Mouse (Mus musculus): ENCODE data around the gene Pgm2l1.

The Pgm2l1 gene

GRCm38 (mm10) chr7:100187601-100188000 is 39.6 kb upstream of the Pgm2l1 start:
- Histone ChIP-seq H3K4me1 (replicated peaks; ENCODE audit: low read depth, low read length) (no peaks in the 10 kb centered on the region), H3K27me3 (ENCODE audit: insufficient read depth, low read length) (peaks cover 13% of the 10 kb centered on the region), H3K36me3 (ENCODE audit: insufficient read depth, low read length) (no peaks in the 10 kb centered on the region), H3K9me3 (ENCODE audit: low read length) (no peaks in the 10 kb centered on the region), H3K4me3 (replicated peaks; ENCODE audit: low read length) (no peak overlapping the region)
- no peak for TF ChIP-seq POU5F1 (IDR thresholded peaks at IDR 0.05; ENCODE audit: borderline replicate concordance, low read length)
- peak; percentile 41 for TF ChIP-seq CTCF (conservative IDR thresholded peaks at IDR 0.05; ENCODE audit: low read length)

- TF ChIP-seq POU5F1 (IDR thresholded peaks at IDR 0.05; ENCODE audit: borderline replicate concordance, low read length) = no peak
- TF ChIP-seq NANOG (IDR thresholded peaks at IDR 0.05; ENCODE audit: borderline replicate concordance, low read length) = no peak
- TF ChIP-seq CTCF (conservative IDR thresholded peaks at IDR 0.05; ENCODE audit: low read length) = no peak
- Histone ChIP-seq H3K36me3 (ENCODE audit: insufficient read depth, low read length) (no peaks in the 10 kb centered on the region), H3K9me3 (ENCODE audit: low read length) (no peaks in the 10 kb centered on the region), H3K4me1 (replicated peaks; ENCODE audit: low read depth, low read length) (no peaks in the 10 kb centered on the region), H3K27me3 (ENCODE audit: insufficient read depth, low read length) (peaks cover 11% of the 10 kb centered on the region; the same call in 1 of the 2 replicates), H3K4me3 (replicated peaks; ENCODE audit: low read length) (no peak overlapping the region)
Observed at GRCm38 (mm10) chr7:100190167-100190566, 37.0 kb upstream of the Pgm2l1 start.

GRCm38 (mm10) chr7:100190778-100191177 is 36.4 kb upstream of the Pgm2l1 start:
- Histone ChIP-seq H3K36me3 (ENCODE audit: insufficient read depth, low read length) (no peaks in the 10 kb centered on the region), H3K9me3 (ENCODE audit: low read length) (no peaks in the 10 kb centered on the region), H3K27me3 (ENCODE audit: insufficient read depth, low read length) (peaks cover 11% of the 10 kb centered on the region; the same call in 1 of the 2 replicates), H3K4me1 (replicated peaks; ENCODE audit: low read depth, low read length) (no peaks in the 10 kb centered on the region), H3K4me3 (replicated peaks; ENCODE audit: low read length) (no peak overlapping the region)
- no peak for TF ChIP-seq POU5F1 (IDR thresholded peaks at IDR 0.05; ENCODE audit: borderline replicate concordance, low read length)
- TF ChIP-seq CTCF (conservative IDR thresholded peaks at IDR 0.05; ENCODE audit: low read length) = peak; percentile 77
- TF ChIP-seq NANOG (IDR thresholded peaks at IDR 0.05; ENCODE audit: borderline replicate concordance, low read length) = no peak

GRCm38 (mm10) chr7:100201191-100201590 is 26.0 kb upstream of the Pgm2l1 start:
- no peaks in the 10 kb centered on the region for H3K27me3 ChIP-seq (ENCODE audit: insufficient read depth, low read length)
- no peaks in the 10 kb centered on the region for H3K4me1 ChIP-seq (replicated peaks; ENCODE audit: low read depth, low read length)
- H3K36me3 ChIP-seq (ENCODE audit: insufficient read depth, low read length) = no peaks in the 10 kb centered on the region
- TF ChIP-seq POU5F1 (IDR thresholded peaks at IDR 0.05; ENCODE audit: borderline replicate concordance, low read length) (no peak), CTCF (conservative IDR thresholded peaks at IDR 0.05; ENCODE audit: low read length) (no peak), NANOG (IDR thresholded peaks at IDR 0.05; ENCODE audit: borderline replicate concordance, low read length) (no peak)
- no peaks in the 10 kb centered on the region for H3K9me3 ChIP-seq (ENCODE audit: low read length)
- no peak overlapping the region for H3K4me3 ChIP-seq (replicated peaks; ENCODE audit: low read length)

GRCm38 (mm10) chr7:100203616-100204015 is 23.6 kb upstream of the Pgm2l1 start:
- Histone ChIP-seq H3K27me3 (ENCODE audit: insufficient read depth, low read length) (no peaks in the 10 kb centered on the region), H3K9me3 (ENCODE audit: low read length) (no peaks in the 10 kb centered on the region), H3K4me3 (replicated peaks; ENCODE audit: low read length) (no peak overlapping the region), H3K4me1 (replicated peaks; ENCODE audit: low read depth, low read length) (no peaks in the 10 kb centered on the region), H3K36me3 (ENCODE audit: insufficient read depth, low read length) (no peaks in the 10 kb centered on the region)
- no peak for TF ChIP-seq NANOG (IDR thresholded peaks at IDR 0.05; ENCODE audit: borderline replicate concordance, low read length)
- TF ChIP-seq POU5F1 (IDR thresholded peaks at IDR 0.05; ENCODE audit: borderline replicate concordance, low read length) = no peak
- no peak for TF ChIP-seq CTCF (conservative IDR thresholded peaks at IDR 0.05; ENCODE audit: low read length)

- TF ChIP-seq NANOG (IDR thresholded peaks at IDR 0.05; ENCODE audit: borderline replicate concordance, low read length) (no peak), POU5F1 (IDR thresholded peaks at IDR 0.05; ENCODE audit: borderline replicate concordance, low read length) (no peak), CTCF (conservative IDR thresholded peaks at IDR 0.05; ENCODE audit: low read length) (no peak)
- Histone ChIP-seq H3K4me3 (replicated peaks; ENCODE audit: low read length) (no peak overlapping the region), H3K9me3 (ENCODE audit: low read length) (no peaks in the 10 kb centered on the region), H3K4me1 (replicated peaks; ENCODE audit: low read depth, low read length) (no peaks in the 10 kb centered on the region), H3K36me3 (ENCODE audit: insufficient read depth, low read length) (no peaks in the 10 kb centered on the region), H3K27me3 (ENCODE audit: insufficient read depth, low read length) (no peaks in the 10 kb centered on the region)
Observed at GRCm38 (mm10) chr7:100204871-100205270, 22.3 kb upstream of the Pgm2l1 start.

GRCm38 (mm10) chr7:100206144-100206543 is 21.1 kb upstream of the Pgm2l1 start:
- H3K4me1 ChIP-seq (replicated peaks; ENCODE audit: low read depth, low read length) = no peaks in the 10 kb centered on the region
- H3K27me3 ChIP-seq (ENCODE audit: insufficient read depth, low read length) = no peaks in the 10 kb centered on the region
- no peaks in the 10 kb centered on the region for H3K9me3 ChIP-seq (ENCODE audit: low read length)
- H3K4me3 ChIP-seq (replicated peaks; ENCODE audit: low read length) = no peak overlapping the region
- H3K36me3 ChIP-seq (ENCODE audit: insufficient read depth, low read length) = no peaks in the 10 kb centered on the region
- no peak for TF ChIP-seq CTCF (conservative IDR thresholded peaks at IDR 0.05; ENCODE audit: low read length)
- TF ChIP-seq POU5F1 (IDR thresholded peaks at IDR 0.05; ENCODE audit: borderline replicate concordance, low read length) = no peak
- TF ChIP-seq NANOG (IDR thresholded peaks at IDR 0.05; ENCODE audit: borderline replicate concordance, low read length) = no peak

GRCm38 (mm10) chr7:100207886-100208285 is 19.3 kb upstream of the Pgm2l1 start:
- H3K27me3 ChIP-seq (ENCODE audit: insufficient read depth, low read length) = no peaks in the 10 kb centered on the region
- H3K4me1 ChIP-seq (replicated peaks; ENCODE audit: low read depth, low read length) = no peaks in the 10 kb centered on the region
- TF ChIP-seq NANOG (IDR thresholded peaks at IDR 0.05; ENCODE audit: borderline replicate concordance, low read length) (no peak), POU5F1 (IDR thresholded peaks at IDR 0.05; ENCODE audit: borderline replicate concordance, low read length) (no peak), CTCF (conservative IDR thresholded peaks at IDR 0.05; ENCODE audit: low read length) (no peak)
- no peak overlapping the region for H3K4me3 ChIP-seq (replicated peaks; ENCODE audit: low read length)
- H3K36me3 ChIP-seq (ENCODE audit: insufficient read depth, low read length) = no peaks in the 10 kb centered on the region
- no peaks in the 10 kb centered on the region for H3K9me3 ChIP-seq (ENCODE audit: low read length)

GRCm38 (mm10) chr7:100214310-100214709 is 12.9 kb upstream of the Pgm2l1 start:
- H3K9me3 ChIP-seq (ENCODE audit: low read length) = no peaks in the 10 kb centered on the region
- no peak overlapping the region for H3K4me3 ChIP-seq (replicated peaks; ENCODE audit: low read length)
- TF ChIP-seq CTCF (conservative IDR thresholded peaks at IDR 0.05; ENCODE audit: low read length) (no peak), NANOG (IDR thresholded peaks at IDR 0.05; ENCODE audit: borderline replicate concordance, low read length) (no peak), POU5F1 (IDR thresholded peaks at IDR 0.05; ENCODE audit: borderline replicate concordance, low read length) (no peak)
- H3K4me1 ChIP-seq (replicated peaks; ENCODE audit: low read depth, low read length) = no peaks in the 10 kb centered on the region
- 0 out of 2 replicates have a peak, but pooled peaks cover 7% of the 10 kb centered on the region for H3K27me3 ChIP-seq (ENCODE audit: insufficient read depth, low read length)
- no peaks in the 10 kb centered on the region for H3K36me3 ChIP-seq (ENCODE audit: insufficient read depth, low read length)
